1 mouse cellular context compared by ENCODE assay signal in genomic region chr8:71542632-71543343, GRCm38 (mm10).
A peak's percentile ranks its signal among the peaks of the same experiment; 100 is the strongest.
TF ChIP-seq lines count a peak whose summit lies in the region.

Mvb12a (plus strand) TSS chr8:71542922.

TF ChIP-seq in CH12.LX, 34 proteins besides CTCF, POLR2A, EP300 and RAD21 (continued from another document):
- TF ChIP-seq NRF1 (IDR thresholded peaks at IDR 0.05; ENCODE audit: low read depth, low read length) (peak; percentile 99), MXI1 (IDR thresholded peaks at IDR 0.05; ENCODE audit: low read depth, low read length) (0 out of 2 replicates have a peak, but pooled peaks have one; percentile 62), IRF4 (IDR thresholded peaks at IDR 0.05; ENCODE audit: low read depth, low read length) (peak; percentile 34; the same call in 1 of the 2 replicates), BHLHE40 (IDR thresholded peaks at IDR 0.05; ENCODE audit: low read depth, low read length) (no peak), POLR2AphosphoS2 (IDR thresholded peaks at IDR 0.05; ENCODE audit: low read depth, low read length) (0 out of 2 replicates have a peak, but pooled peaks have one; percentile 47), CHD1 (IDR thresholded peaks at IDR 0.05; ENCODE audit: low read depth, low read length) (no peak), MAX (IDR thresholded peaks at IDR 0.05; ENCODE audit: low read length) (peak; percentile 31), PAX5 (IDR thresholded peaks at IDR 0.05; ENCODE audit: low read length) (no peak), MAFK (IDR thresholded peaks at IDR 0.05; ENCODE audit: insufficient replicate concordance, low read length) (no peak), ZC3H11A (IDR thresholded peaks at IDR 0.05; ENCODE audit: low read depth, low read length) (no peak), JUND (conservative IDR thresholded peaks at IDR 0.05; ENCODE audit: low read depth, low read length) (0 out of 2 replicates have a peak, but pooled peaks have one; percentile 22), TCF12 (IDR thresholded peaks at IDR 0.05; ENCODE audit: low read depth, low read length) (peak; percentile 60; the same call in 1 of the 2 replicates), ZKSCAN1 (IDR thresholded peaks at IDR 0.05; ENCODE audit: borderline replicate concordance, low read depth, low read length) (no peak), ZMIZ1 (IDR thresholded peaks at IDR 0.05; ENCODE audit: low read depth, low read length) (peak; percentile 52; the same call in 1 of the 2 replicates)
